Comparison of ENCODE assay signal across 20 mouse cellular contexts in genomic region chr9:47706341-47706740, GRCm38 (mm10).
DNase-seq lines count a peak whose midpoint lies in the region; ATAC-seq and TF ChIP-seq lines count a peak whose summit lies in the region.
"Had no signal": no experiment of that assay in that cellular context is flagged by ENCODE, and none has a peak within 500 bp of the region (broad histone marks: within the 10 kb centered on the region; RNA-seq: fewer than 3 reads in every experiment).

No protein-coding gene starts in this region.

- H3K4me2 ChIP-seq in forebrain, embryonic 14.5 days (ENCODE audit: low read length): no peak overlapping the region
- H3K4me2 ChIP-seq in forebrain, embryonic 15.5 days (replicated peaks): no peak overlapping the region
- H3K4me2 ChIP-seq in midbrain, embryonic 14.5 days (ENCODE audit: low read length): no peak overlapping the region
- H3K4me2 ChIP-seq in midbrain, embryonic 13.5 days (replicated peaks): no peak overlapping the region
- H3K4me2 ChIP-seq: embryonic facial prominence, embryonic 12.5 days; forebrain, embryonic 13.5 days had no signal

- ATAC-seq in forebrain, embryonic 14.5 days: no peak
- no peak for ATAC-seq in forebrain, embryonic 15.5 days (replicated peaks)
- ATAC-seq in midbrain, embryonic 14.5 days (ENCODE audit: low FRiP score, low TSS enrichment): no peak
- no peak for ATAC-seq in midbrain, embryonic 13.5 days
- ATAC-seq: forebrain, embryonic 13.5 days; forebrain, postnatal 0 days had no signal

- no peaks in the 10 kb centered on the region for H3K9me3 ChIP-seq in forebrain, embryonic 14.5 days (replicated peaks; ENCODE audit: control insufficient read depth, low read length)
- no peaks in the 10 kb centered on the region for H3K9me3 ChIP-seq in forebrain, embryonic 15.5 days
- H3K9me3 ChIP-seq in midbrain, embryonic 14.5 days (ENCODE audit: control insufficient read depth, low read length): no peaks in the 10 kb centered on the region; the same call in 1 of the 2 replicates
- no peaks in the 10 kb centered on the region; the same call in 1 of the 2 replicates for H3K9me3 ChIP-seq in midbrain, embryonic 13.5 days
- H3K9me3 ChIP-seq: embryonic facial prominence, embryonic 10.5 days; embryonic facial prominence, embryonic 12.5 days; forebrain, embryonic 13.5 days had no signal

- H3K4me1 ChIP-seq in forebrain, embryonic 14.5 days (ENCODE audit: control insufficient read depth, insufficient read depth, low read length): peaks cover 17% of the 10 kb centered on the region
- H3K4me1 ChIP-seq in forebrain, embryonic 15.5 days: peaks cover 41% of the 10 kb centered on the region
- H3K4me1 ChIP-seq in midbrain, embryonic 14.5 days (ENCODE audit: control insufficient read depth, insufficient read depth, low read length): peaks cover 24% of the 10 kb centered on the region
- H3K4me1 ChIP-seq in midbrain, embryonic 13.5 days (replicated peaks): peaks cover 34% of the 10 kb centered on the region
- H3K4me1 ChIP-seq: embryonic facial prominence, embryonic 12.5 days had no signal

- 49% methylated on average over 9 of the region's 9 CpGs for WGBS in forebrain, embryonic 14.5 days
- WGBS in forebrain, embryonic 15.5 days: 38% methylated on average over 9 of the region's 9 CpGs
- WGBS in midbrain, embryonic 14.5 days: 33% methylated on average over 9 of the region's 9 CpGs
- WGBS in midbrain, embryonic 13.5 days: 40% methylated on average over 9 of the region's 9 CpGs

- no peak for TF ChIP-seq CTCF in layer of hippocampus, adult 2 months (conservative IDR thresholded peaks at IDR 0.05)
- TF ChIP-seq CTCF in brain, embryonic 14.5 days (IDR thresholded peaks at IDR 0.05; ENCODE audit: borderline replicate concordance, extremely low read depth, insufficient read depth, insufficient read length): no peak

- no peak for TF ChIP-seq POLR2A in brain, embryonic 14.5 days (IDR thresholded peaks at IDR 0.05; ENCODE audit: borderline replicate concordance, extremely low read depth, insufficient read depth, insufficient read length, poor library complexity, severe bottlenecking)

- H3K27ac ChIP-seq in forebrain, embryonic 14.5 days (ENCODE audit: low read depth, low read length): no peak overlapping the region
- no peak overlapping the region for H3K27ac ChIP-seq in forebrain, embryonic 15.5 days (replicated peaks)
- H3K27ac ChIP-seq in layer of hippocampus, adult 2 months: peak overlapping the region; percentile 85
- H3K27ac ChIP-seq in midbrain, embryonic 14.5 days (replicated peaks; ENCODE audit: low read depth, low read length): 0 out of 2 replicates have a peak overlapping the region, but pooled peaks have one; percentile 27
- H3K27ac ChIP-seq in midbrain, embryonic 13.5 days: no peak overlapping the region
- H3K27ac ChIP-seq: embryonic facial prominence, embryonic 10.5 days; embryonic facial prominence, embryonic 12.5 days; forebrain, embryonic 13.5 days had no signal

- H3K9ac ChIP-seq in forebrain, embryonic 14.5 days (ENCODE audit: low read length): 0 out of 2 replicates have a peak overlapping the region, but pooled peaks have one; percentile 7
- no peak overlapping the region for H3K9ac ChIP-seq in forebrain, embryonic 15.5 days (replicated peaks)
- H3K9ac ChIP-seq in midbrain, embryonic 14.5 days (replicated peaks; ENCODE audit: low read length): no peak overlapping the region
- no peak overlapping the region for H3K9ac ChIP-seq in midbrain, embryonic 13.5 days (replicated peaks)
- H3K9ac ChIP-seq: embryonic facial prominence, embryonic 12.5 days; forebrain, embryonic 13.5 days; forebrain, postnatal 0 days had no signal

- no peaks in the 10 kb centered on the region for H3K36me3 ChIP-seq in forebrain, embryonic 14.5 days (ENCODE audit: control insufficient read depth, insufficient read depth, low read length)
- H3K36me3 ChIP-seq in forebrain, embryonic 15.5 days: no peaks in the 10 kb centered on the region
- no peaks in the 10 kb centered on the region for H3K36me3 ChIP-seq in midbrain, embryonic 14.5 days (ENCODE audit: control insufficient read depth, insufficient read depth, low read length)
- no peaks in the 10 kb centered on the region for H3K36me3 ChIP-seq in midbrain, embryonic 13.5 days
- H3K36me3 ChIP-seq: embryonic facial prominence, embryonic 12.5 days had no signal

- H3K4me3 ChIP-seq in forebrain, embryonic 14.5 days (ENCODE audit: low read depth, low read length): no peak overlapping the region
- no peak overlapping the region for H3K4me3 ChIP-seq in forebrain, embryonic 15.5 days
- no peak overlapping the region for H3K4me3 ChIP-seq in layer of hippocampus, adult 2 months
- no peak overlapping the region for H3K4me3 ChIP-seq in midbrain, embryonic 14.5 days (replicated peaks; ENCODE audit: low read depth, low read length)
- no peak overlapping the region for H3K4me3 ChIP-seq in midbrain, embryonic 13.5 days (replicated peaks)
- H3K4me3 ChIP-seq: embryonic facial prominence, embryonic 10.5 days; embryonic facial prominence, embryonic 12.5 days; forebrain, embryonic 13.5 days had no signal

- DNase-seq in forebrain, embryonic 14.5 days (ENCODE audit: low spot score): peak; percentile 54
- DNase-seq in layer of hippocampus, adult 2 months (ENCODE audit: low spot score in 2 of 2): no peak
- DNase-seq in layer of hippocampus, adult 9-11 months: no peak
- peak; percentile 53 for DNase-seq in midbrain, embryonic 14.5 days
- peak; percentile 75 for DNase-seq in brain, embryonic 14.5 days (ENCODE audit: low read depth)
- DNase-seq in adrenal gland, postnatal 14 days: no peak
- DNase-seq: adrenal gland, adult 2 months; adrenal gland, postnatal 10 days; adrenal gland, postnatal 36 days; cerebellum, adult 11-12 months; cerebellum, adult 2 months; cerebellum, adult 9-10 months; cerebellum, postnatal 10 days; cerebellum, postnatal 25 days; forebrain, postnatal 0 days had no signal

- H3K27me3 ChIP-seq in forebrain, embryonic 14.5 days (replicated peaks; ENCODE audit: control insufficient read depth, insufficient read depth, low read length): no peaks in the 10 kb centered on the region
- H3K27me3 ChIP-seq in forebrain, embryonic 15.5 days: no peaks in the 10 kb centered on the region
- H3K27me3 ChIP-seq in midbrain, embryonic 14.5 days (ENCODE audit: control insufficient read depth, insufficient read depth, low read length): no peaks in the 10 kb centered on the region
- H3K27me3 ChIP-seq in midbrain, embryonic 13.5 days: no peaks in the 10 kb centered on the region
- H3K27me3 ChIP-seq: embryonic facial prominence, embryonic 12.5 days; forebrain, embryonic 13.5 days had no signal

Comparison
In these comparisons a context has a peak if more than half of its experiments do, and no peak if none do; other contexts are left out.
1. H3K27ac ChIP-seq: peak in layer of hippocampus, adult 2 months (single experiment) and midbrain, embryonic 14.5 days (single experiment); none in forebrain, embryonic 14.5 days (single experiment), forebrain, embryonic 15.5 days (single experiment) and midbrain, embryonic 13.5 days (single experiment).
2. DNase-seq: peak in forebrain, embryonic 14.5 days (single experiment), midbrain, embryonic 14.5 days (single experiment) and brain, embryonic 14.5 days (single experiment); none in layer of hippocampus, adult 2 months (0 of 2), layer of hippocampus, adult 9-11 months (single experiment) and adrenal gland, postnatal 14 days (single experiment).